Mouse (Mus musculus): ENCODE measurements around the gene Phf21a.
A peak's percentile ranks its signal among the peaks of the same experiment; 100 is the strongest.

Phf21a gene

GRCm38 (mm10) chr2:92384101-92384500 lies 291.2 kb downstream of the Phf21a start:
- DNase-seq (ENCODE audit: low spot score): no peak

- DNase-seq (ENCODE audit: low spot score): no peak
These were observed 292.5 kb downstream of the Phf21a start for GRCm38 (mm10) chr2:92385113-92386051.

GRCm38 (mm10) chr2:92386821-92387570 lies 294.1 kb downstream of the Phf21a start:
- DNase-seq (ENCODE audit: low spot score): no peak

GRCm38 (mm10) chr2:92387646-92388045 lies 294.7 kb downstream of the Phf21a start:
- DNase-seq (ENCODE audit: low spot score): no peak

- no peak for DNase-seq (ENCODE audit: low spot score)
These were observed 295.2 kb downstream of the Phf21a start for GRCm38 (mm10) chr2:92388081-92388517.

- peak; percentile 97 for DNase-seq (ENCODE audit: low spot score)
These were observed 296.1 kb downstream of the Phf21a start for GRCm38 (mm10) chr2:92388891-92389641.

- DNase-seq (ENCODE audit: low spot score): no peak
These were observed 296.7 kb downstream of the Phf21a start for GRCm38 (mm10) chr2:92389645-92390044.

GRCm38 (mm10) chr2:92390206-92390930 lies 297.5 kb downstream of the Phf21a start:
- DNase-seq (ENCODE audit: low spot score): no peak

GRCm38 (mm10) chr2:92391116-92391515 lies 298.2 kb downstream of the Phf21a start:
- no peak for DNase-seq (ENCODE audit: low spot score)

- DNase-seq (ENCODE audit: low spot score): no peak
These were observed 298.9 kb downstream of the Phf21a start for GRCm38 (mm10) chr2:92391703-92392317.

GRCm38 (mm10) chr2:92392318-92393264 lies 299.7 kb downstream of the Phf21a start:
- peak; percentile 74 for DNase-seq (ENCODE audit: low spot score)

GRCm38 (mm10) chr2:92395535-92395934 lies 302.6 kb downstream of the Phf21a start:
- DNase-seq (ENCODE audit: low spot score): no peak

GRCm38 (mm10) chr2:92397436-92397835 lies 304.5 kb downstream of the Phf21a start:
- DNase-seq (ENCODE audit: low spot score): no peak

GRCm38 (mm10) chr2:92399877-92400276 lies 307.0 kb downstream of the Phf21a start:
- peak; percentile 31 for DNase-seq (ENCODE audit: low spot score)

GRCm38 (mm10) chr2:92400682-92401081 lies 307.8 kb downstream of the Phf21a start:
- DNase-seq (ENCODE audit: low spot score): no peak

GRCm38 (mm10) chr2:92401091-92401561 lies 308.2 kb downstream of the Phf21a start, which contains the start of gene Mapk8ip1:
Mapk8ip1 (minus strand) TSS chr2:92401263.
- peak; percentile 70 for DNase-seq (ENCODE audit: low spot score)

GRCm38 (mm10) chr2:92402591-92403326 lies 309.8 kb downstream of the Phf21a start:
- DNase-seq (ENCODE audit: low spot score): peak; percentile 31

GRCm38 (mm10) chr2:92403776-92404319 lies 310.9 kb downstream of the Phf21a start:
- DNase-seq (ENCODE audit: low spot score): no peak

GRCm38 (mm10) chr2:92404737-92405136 lies 311.8 kb downstream of the Phf21a start:
- DNase-seq (ENCODE audit: low spot score): no peak
